Mouse (Mus musculus): ENCODE results near the gene Slc35c2. TPM values are rescaled to one million over a fixed set of nuclear protein-coding genes. Genes with fewer than 3 reads are reported as not detected.

Gene Slc35c2
- polyA plus RNA-seq, 1 experiment from 2014 or later, result 61.3 TPM

DNA sequence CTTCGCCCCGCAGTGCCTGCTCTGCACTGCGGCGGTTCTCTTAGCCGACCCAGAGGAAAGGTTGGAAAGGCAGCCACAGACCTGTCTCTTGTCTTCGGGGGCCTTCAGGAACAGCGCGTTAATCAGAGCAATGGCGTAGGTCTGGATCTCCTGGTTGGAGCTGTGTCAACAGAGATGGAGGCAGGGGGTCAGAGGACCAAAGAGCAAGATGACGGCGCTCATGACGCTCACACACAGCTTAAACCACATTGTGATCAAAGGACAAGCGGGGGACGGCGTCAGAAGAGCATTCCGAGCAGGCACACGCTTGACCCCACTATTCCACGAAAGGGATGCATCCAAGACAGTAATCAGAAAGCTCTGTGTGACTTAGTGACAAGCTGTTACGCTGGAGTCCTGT is 17.1 kb upstream of the Slc35c2 start:
- Histone ChIP-seq H3K36me3 (peaks cover 93% of the 10 kb centered on the region), H3K27ac (no peak overlapping the region), H3K4me3 (no peak overlapping the region), H3K27me3 (ENCODE audit: low read depth, poor library complexity, severe bottlenecking) (no peaks in the 10 kb centered on the region), H3K4me1 (no peaks in the 10 kb centered on the region), H3K9me3 (replicated peaks) (no peaks in the 10 kb centered on the region)
- WGBS, result 86% methylated on average over 19 of the region's 19 CpGs
- DNase-seq (ENCODE audit: low spot score), result no peak

DNA sequence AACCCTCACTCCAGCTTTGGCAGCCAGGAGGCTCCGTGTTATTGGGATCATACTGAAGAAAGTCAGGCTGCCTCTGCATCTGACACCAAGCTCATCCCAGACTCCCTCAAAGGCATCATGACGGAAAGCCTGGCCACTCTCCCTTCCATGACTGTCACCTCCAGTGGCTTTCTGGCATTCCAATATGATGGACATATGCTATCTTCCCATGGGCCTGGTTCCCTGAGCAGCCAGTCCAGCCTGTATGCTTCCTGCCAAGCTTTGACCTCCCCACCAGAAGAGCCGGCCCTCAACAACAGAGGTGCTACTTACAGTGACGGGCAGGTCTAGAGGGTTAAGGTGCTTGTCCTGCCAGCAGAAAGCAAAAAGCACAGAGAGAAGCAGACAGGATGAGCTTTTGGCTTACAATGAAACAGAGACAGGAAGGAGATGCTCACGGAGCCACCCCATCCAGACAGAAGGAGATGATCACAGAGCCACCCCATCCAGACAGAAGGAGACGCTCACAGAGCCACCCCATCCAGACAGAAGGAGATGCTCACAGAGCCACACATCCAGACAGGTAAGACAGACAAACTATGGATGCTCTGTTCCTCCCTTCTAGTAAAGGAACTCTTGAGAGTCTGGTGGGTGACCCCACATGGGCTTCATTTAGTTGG is 15.8 kb upstream of the Slc35c2 start:
- Histone ChIP-seq H3K36me3 (peaks cover 91% of the 10 kb centered on the region), H3K4me3 (no peak overlapping the region), H3K9me3 (replicated peaks) (no peaks in the 10 kb centered on the region), H3K4me1 (no peaks in the 10 kb centered on the region), H3K27ac (no peak overlapping the region), H3K27me3 (ENCODE audit: low read depth, poor library complexity, severe bottlenecking) (no peaks in the 10 kb centered on the region)
- WGBS, result 89% methylated on average over 6 of the region's 6 CpGs
- no peak for DNase-seq (ENCODE audit: low spot score)

DNA sequence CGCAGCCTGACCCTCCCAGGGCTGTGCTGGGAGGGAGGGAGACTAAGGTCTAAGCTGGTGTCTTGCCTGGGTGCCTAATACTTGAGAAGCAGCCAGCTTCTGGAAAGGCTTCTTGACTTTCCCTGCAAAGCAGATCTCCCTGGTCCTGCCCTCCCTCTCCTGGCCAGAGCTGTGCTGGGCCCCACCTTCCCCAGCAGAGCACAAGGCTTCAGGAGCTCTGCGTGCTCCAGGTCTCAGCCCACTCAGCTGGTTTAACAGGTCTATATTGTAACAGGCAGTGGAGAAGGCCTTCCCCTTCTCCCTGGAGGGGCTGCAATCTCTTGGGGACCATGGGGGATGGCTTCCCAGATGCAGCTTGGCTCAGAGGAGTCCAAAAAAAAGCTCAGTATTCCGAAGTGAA is 13.7 kb upstream of the Slc35c2 start:
- Histone ChIP-seq H3K36me3 (peaks cover 92% of the 10 kb centered on the region), H3K9me3 (replicated peaks) (no peaks in the 10 kb centered on the region), H3K27ac (no peak overlapping the region), H3K27me3 (ENCODE audit: low read depth, poor library complexity, severe bottlenecking) (no peaks in the 10 kb centered on the region), H3K4me1 (no peaks in the 10 kb centered on the region), H3K4me3 (no peak overlapping the region)
- 73% methylated on average over 3 of the region's 3 CpGs for WGBS
- DNase-seq (ENCODE audit: low spot score), result no peak

DNA sequence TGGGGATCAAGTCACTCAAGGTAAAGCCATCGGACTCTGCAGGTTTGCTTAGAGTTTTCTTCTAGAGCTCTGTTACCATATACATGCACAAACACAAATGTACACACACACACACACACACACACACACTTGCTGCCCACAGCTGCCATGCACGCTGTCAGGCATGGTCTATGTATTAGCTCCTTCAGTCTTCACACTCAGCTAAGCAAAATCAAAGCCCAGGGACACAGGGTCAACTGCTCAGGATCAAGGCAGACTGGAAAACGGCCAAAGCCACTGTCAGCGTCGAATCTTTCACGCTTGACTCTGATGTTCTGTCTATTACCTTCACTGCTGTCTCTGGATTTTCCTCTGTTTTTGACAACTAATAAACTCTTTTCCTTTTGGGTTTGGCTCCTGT is 13.2 kb upstream of the Slc35c2 start:
- no peak overlapping the region for H3K27ac ChIP-seq

DNA sequence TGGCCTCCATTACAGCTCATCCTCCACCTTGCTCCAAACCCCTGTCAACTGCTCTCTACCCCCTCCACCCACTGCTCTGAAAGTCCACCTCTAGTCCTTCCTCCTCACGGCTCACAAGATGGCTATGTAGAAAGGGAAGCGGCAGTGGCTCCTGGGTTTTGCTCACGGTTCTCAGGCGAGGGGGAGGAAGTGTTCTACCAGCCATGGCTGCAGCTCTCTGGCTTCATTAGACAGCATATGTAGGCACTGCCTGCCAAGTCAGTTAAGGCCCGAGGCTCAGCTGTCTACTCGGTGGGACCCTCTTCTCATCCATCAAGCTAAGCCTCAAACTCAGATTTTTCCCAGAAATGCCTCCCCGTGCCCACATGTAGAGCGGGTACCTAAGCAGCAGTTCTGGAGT is 12.8 kb upstream of the Slc35c2 start:
- H3K27me3 ChIP-seq (ENCODE audit: low read depth, poor library complexity, severe bottlenecking), result no peaks in the 10 kb centered on the region
- no peaks in the 10 kb centered on the region for H3K9me3 ChIP-seq (replicated peaks)
- 91% methylated on average over 8 of the region's 8 CpGs for WGBS
- H3K4me1 ChIP-seq, result no peaks in the 10 kb centered on the region
- no peak for DNase-seq (ENCODE audit: low spot score)
- H3K27ac ChIP-seq, result no peak overlapping the region
- peaks cover 98% of the 10 kb centered on the region for H3K36me3 ChIP-seq
- H3K4me3 ChIP-seq, result no peak overlapping the region

More for the DNA sequence above, 13.2 kb upstream of the Slc35c2 start:
- Histone ChIP-seq H3K27me3 (ENCODE audit: low read depth, poor library complexity, severe bottlenecking) (no peaks in the 10 kb centered on the region), H3K4me3 (no peak overlapping the region), H3K4me1 (no peaks in the 10 kb centered on the region), H3K9me3 (replicated peaks) (no peaks in the 10 kb centered on the region), H3K36me3 (peaks cover 97% of the 10 kb centered on the region)
- 91% methylated on average over 6 of the region's 6 CpGs for WGBS
- no peak for DNase-seq (ENCODE audit: low spot score)

DNA sequence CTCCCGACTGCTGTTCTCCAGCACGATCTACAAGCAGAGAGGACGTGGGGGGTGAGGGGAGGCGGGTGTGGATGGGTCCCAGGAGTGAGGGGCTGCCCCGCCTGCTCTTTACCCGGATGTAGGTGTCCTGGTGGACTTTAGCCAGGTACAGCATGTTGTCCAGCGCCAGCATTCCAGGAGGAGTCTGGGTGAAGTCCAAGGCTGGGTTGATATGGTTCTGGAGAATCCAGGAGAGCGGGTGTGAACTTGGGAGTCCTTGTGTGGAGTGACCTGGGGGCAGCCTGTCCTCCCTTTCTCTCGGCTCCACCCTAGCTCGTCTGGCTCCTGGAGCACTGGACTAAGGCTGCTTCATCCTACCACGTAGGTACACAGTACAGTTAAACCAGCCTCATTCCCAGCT is 9.8 kb upstream of the Slc35c2 start:
- H3K36me3 ChIP-seq, result peaks cover 98% of the 10 kb centered on the region
- no peaks in the 10 kb centered on the region for H3K27me3 ChIP-seq (ENCODE audit: low read depth, poor library complexity, severe bottlenecking)
- no peak for DNase-seq (ENCODE audit: low spot score)
- H3K27ac ChIP-seq, result no peak overlapping the region
- H3K9me3 ChIP-seq (replicated peaks), result no peaks in the 10 kb centered on the region
- 92% methylated on average over 11 of the region's 11 CpGs for WGBS
- no peaks in the 10 kb centered on the region for H3K4me1 ChIP-seq
- no peak overlapping the region for H3K4me3 ChIP-seq

DNA sequence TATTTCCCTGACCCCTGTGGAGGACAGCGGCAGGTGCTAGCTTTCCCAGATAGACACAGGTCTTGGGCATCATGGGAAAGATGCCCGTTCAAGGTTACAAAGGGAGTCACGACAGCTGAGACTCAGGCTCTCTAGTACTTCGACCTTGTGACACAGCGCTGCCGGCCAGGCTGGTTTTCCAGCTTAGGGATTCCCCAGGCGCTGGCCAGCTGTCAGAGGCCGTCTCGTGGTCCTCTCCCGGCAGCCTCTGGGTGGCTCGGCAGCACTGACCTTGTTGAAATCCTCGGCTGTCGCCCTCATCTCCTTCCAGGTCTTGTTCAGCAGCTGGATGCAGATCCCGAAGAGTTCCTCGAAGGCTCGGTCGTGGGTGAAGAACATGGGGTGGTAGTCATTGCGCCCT is 8.9 kb upstream of the Slc35c2 start:
- Histone ChIP-seq H3K27me3 (ENCODE audit: low read depth, poor library complexity, severe bottlenecking) (no peaks in the 10 kb centered on the region), H3K36me3 (peaks cover 98% of the 10 kb centered on the region), H3K4me3 (no peak overlapping the region), H3K4me1 (no peaks in the 10 kb centered on the region), H3K27ac (no peak overlapping the region), H3K9me3 (replicated peaks) (no peaks in the 10 kb centered on the region)
- DNase-seq (ENCODE audit: low spot score), result no peak
- WGBS, result 92% methylated on average over 18 of the region's 18 CpGs

DNA sequence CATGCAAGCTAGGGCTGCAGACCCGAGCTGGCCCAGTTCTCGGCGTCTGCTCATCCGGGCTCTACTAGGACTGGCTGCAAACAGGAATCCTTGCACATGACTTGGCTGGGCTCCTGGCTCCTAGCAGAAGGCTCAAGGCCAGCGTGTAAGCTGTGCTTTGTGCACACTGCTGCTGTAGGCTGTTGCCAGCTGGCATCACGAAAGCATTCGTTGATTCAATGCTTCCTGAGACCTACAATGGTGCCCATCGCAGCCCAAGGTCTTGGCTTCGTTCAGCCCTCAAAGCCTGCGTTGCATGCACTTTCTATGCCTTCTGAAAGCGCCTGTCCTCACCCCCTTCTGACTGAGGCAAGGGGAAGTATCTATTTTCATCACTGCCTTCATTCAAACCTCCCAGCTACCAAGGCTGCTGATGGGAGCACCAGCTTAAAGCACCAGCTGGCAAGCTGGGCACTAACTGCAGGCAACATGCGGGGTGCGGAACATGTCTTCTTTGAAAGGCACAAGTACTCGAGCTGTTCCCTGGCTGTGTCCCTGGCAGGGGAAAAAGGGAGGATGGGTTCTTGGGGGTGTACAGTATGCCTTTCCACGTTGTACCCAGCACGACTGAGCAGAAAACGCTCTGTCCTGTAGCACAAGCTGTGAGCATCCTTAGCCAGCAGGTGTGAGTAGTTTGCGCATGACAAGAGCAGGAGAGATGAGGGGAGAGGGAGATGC is 804 bp upstream of the Slc35c2 start:
- no peak for DNase-seq (ENCODE audit: low spot score)
- Histone ChIP-seq H3K4me3 (peak overlapping the region; percentile 78), H3K36me3 (peaks cover 43% of the 10 kb centered on the region), H3K4me1 (peaks cover 41% of the 10 kb centered on the region), H3K9me3 (replicated peaks) (no peaks in the 10 kb centered on the region), H3K27me3 (ENCODE audit: low read depth, poor library complexity, severe bottlenecking) (no peaks in the 10 kb centered on the region), H3K27ac (peak overlapping the region; percentile 86)
- WGBS, result 68% methylated on average over 18 of the region's 18 CpGs

DNA sequence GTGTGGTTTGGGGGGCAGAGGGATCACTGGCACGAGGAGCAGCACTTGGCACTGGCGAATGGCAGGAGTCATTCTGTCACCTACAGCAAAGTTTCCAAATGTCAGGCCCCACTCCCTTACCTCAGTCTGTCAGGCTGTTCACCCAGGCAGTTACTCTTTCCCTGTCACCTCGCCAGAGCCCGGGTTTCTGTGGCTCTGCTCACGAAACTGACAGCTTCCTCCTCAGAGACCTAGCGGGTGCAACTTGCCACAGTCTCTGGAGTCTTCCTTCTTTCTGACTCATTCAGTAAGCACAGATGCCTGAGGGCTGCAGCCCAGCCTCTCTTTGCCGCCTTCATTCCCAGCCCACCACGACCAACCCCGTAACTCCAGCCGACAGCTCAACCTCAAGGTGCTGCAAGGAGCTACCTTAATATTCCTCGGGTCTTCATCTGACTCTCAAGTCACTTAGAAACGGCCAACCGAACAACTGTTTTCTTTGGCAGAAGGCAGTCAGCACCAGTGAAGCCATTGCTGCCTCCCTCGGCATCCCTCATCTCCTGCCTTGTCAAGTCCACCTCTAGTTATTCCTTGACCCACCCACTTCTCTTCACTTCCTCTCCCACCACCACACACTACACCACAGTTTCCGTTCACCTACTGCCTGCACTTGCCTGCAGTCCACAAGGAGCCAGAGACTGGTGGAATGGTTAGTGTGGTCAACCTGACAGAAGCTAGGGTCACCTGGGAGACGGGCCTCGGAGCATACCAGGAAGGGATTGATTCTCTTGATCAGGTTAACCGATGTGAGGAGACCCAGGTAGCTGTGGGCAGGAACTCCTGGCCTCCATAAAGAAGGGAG is 1.1 kb downstream of the Slc35c2 start:
- H3K27me3 ChIP-seq (ENCODE audit: low read depth, poor library complexity, severe bottlenecking), result no peaks in the 10 kb centered on the region
- peaks cover 43% of the 10 kb centered on the region for H3K36me3 ChIP-seq
- H3K4me3 ChIP-seq, result peak overlapping the region; percentile 78
- H3K4me1 ChIP-seq, result peaks cover 41% of the 10 kb centered on the region
- WGBS, result 71% methylated on average over 18 of the region's 18 CpGs
- no peaks in the 10 kb centered on the region for H3K9me3 ChIP-seq (replicated peaks)
- peak overlapping the region; percentile 86; the same call in 1 of the 2 replicates for H3K27ac ChIP-seq
- no peak for DNase-seq (ENCODE audit: low spot score)

DNA sequence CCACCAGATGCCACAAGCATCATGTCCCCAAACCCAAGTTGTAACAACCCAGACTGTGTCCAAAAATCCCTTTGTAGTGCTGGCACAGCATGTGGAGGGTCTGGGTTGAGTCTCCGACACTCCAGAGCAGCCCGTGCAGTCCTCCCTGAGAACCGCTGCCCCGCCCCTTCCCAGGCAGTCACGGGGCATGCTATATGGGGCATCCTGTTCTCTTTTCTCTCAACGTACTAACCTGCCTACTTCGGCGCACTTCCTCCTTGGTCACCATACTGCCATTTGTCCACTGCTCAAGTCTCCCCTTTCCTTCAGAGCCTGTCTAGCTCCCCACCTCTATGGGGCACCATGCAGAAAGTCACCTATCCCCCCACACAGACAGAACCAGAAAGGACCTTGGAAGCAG is 2.0 kb downstream of the Slc35c2 start:
- H3K36me3 ChIP-seq, result peaks cover 43% of the 10 kb centered on the region
- 87% methylated on average over 8 of the region's 8 CpGs for WGBS
- DNase-seq (ENCODE audit: low spot score), result no peak
- H3K27me3 ChIP-seq (ENCODE audit: low read depth, poor library complexity, severe bottlenecking), result no peaks in the 10 kb centered on the region
- peaks cover 41% of the 10 kb centered on the region for H3K4me1 ChIP-seq
- no peak overlapping the region for H3K4me3 ChIP-seq
- H3K27ac ChIP-seq, result no peak overlapping the region
- H3K9me3 ChIP-seq (replicated peaks), result no peaks in the 10 kb centered on the region

DNA sequence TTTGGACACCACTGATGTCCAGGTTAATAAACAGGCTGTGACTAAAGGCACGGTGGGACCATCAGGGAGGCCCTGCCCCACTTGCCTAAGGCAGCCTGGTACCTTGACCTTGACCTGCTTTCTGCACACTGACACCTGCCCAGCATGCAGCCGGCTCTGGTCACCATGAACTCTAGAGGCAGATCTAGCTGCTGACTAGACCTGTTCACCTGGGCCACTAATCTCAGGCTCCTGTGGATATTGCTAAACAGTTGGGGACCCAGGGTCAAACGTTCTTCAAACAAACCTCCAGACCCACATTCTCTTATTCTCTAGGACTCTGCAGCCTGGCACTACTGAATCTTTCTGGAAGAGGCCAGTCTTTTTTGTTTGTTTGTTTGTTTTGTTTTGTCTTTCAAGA is 2.6 kb downstream of the Slc35c2 start:
- DNase-seq (ENCODE audit: low spot score), result no peak
- Histone ChIP-seq H3K27me3 (ENCODE audit: low read depth, poor library complexity, severe bottlenecking) (no peaks in the 10 kb centered on the region), H3K9me3 (replicated peaks) (no peaks in the 10 kb centered on the region), H3K4me3 (no peak overlapping the region), H3K27ac (no peak overlapping the region), H3K4me1 (peaks cover 41% of the 10 kb centered on the region), H3K36me3 (peaks cover 43% of the 10 kb centered on the region)
- 71% methylated on average over 3 of the region's 3 CpGs for WGBS

DNA sequence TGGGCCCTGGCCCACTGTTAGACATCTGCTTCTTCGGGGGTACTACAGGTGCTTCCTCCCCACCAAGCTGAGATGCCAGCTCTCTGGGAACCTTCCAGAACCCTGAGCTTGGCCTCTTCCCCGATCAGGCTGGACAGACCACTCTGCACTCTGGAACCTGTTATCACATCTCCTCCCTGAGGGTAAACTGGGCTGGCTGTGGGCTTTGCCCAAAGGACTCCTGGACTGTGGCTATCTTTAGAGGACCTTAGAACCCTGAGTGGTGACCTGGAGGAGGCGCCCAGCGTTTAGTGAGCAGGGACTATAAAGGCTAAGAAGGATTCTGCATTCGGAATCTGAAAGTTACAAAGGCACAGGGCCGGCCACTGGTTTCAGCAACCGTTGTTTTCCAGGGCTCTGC is 3.3 kb downstream of the Slc35c2 start:
- 89% methylated on average over 7 of the region's 7 CpGs for WGBS
- peaks cover 38% of the 10 kb centered on the region for H3K4me1 ChIP-seq
- H3K27ac ChIP-seq, result no peak overlapping the region

DNA sequence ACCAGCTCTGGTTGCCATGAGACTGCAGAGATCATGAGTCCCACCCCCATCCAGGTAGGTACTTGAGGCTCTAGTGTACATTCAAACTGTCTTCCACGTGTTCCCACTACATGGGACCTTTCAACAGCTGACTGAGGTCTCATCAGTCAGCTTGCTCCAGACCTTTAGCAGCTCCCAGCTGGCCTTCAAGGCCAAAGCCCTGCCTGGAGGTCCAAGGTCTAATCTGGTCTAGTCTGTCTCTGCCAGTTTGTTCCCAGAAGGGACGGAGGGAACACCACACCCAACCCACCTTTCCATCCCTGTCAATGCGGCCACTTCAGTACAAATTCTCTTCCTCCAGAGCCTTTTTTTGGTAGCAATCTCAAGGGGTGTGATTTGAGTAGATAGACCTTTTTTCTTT is 4.0 kb downstream of the Slc35c2 start:
- H3K4me3 ChIP-seq, result no peak overlapping the region
- no peaks in the 10 kb centered on the region for H3K9me3 ChIP-seq (replicated peaks)
- no peaks in the 10 kb centered on the region for H3K27me3 ChIP-seq (ENCODE audit: low read depth, poor library complexity, severe bottlenecking)
- peaks cover 37% of the 10 kb centered on the region for H3K4me1 ChIP-seq
- H3K36me3 ChIP-seq, result peaks cover 41% of the 10 kb centered on the region
- 97% methylated on average over 3 of the region's 3 CpGs for WGBS
- DNase-seq (ENCODE audit: low spot score), result no peak
- no peak overlapping the region for H3K27ac ChIP-seq

More for the DNA sequence above, 3.3 kb downstream of the Slc35c2 start:
- Histone ChIP-seq H3K9me3 (replicated peaks) (no peaks in the 10 kb centered on the region), H3K36me3 (peaks cover 40% of the 10 kb centered on the region), H3K27me3 (ENCODE audit: low read depth, poor library complexity, severe bottlenecking) (no peaks in the 10 kb centered on the region), H3K4me3 (no peak overlapping the region)
- DNase-seq (ENCODE audit: low spot score), result no peak
